Mouse (Mus musculus) hindbrain, embryonic 13.5 days (tissue): ENCODE results near the gene Bcas1. TPM values are rescaled to one million over a fixed set of nuclear protein-coding genes. Genes with fewer than 3 reads are reported as not detected.

ENCODE experiments used
- ATAC-seq: fragments of 200-750 bp; cut with Nextera tagmentation; 2 replicates; pipeline ENCODE4 v1.8.0; 2017; ENCODE audit warnings: moderate TSS enrichment; ENCODE audit not compliant: low FRiP score
- H3K27ac ChIP-seq: fragments of 300-500 bp; sonication (generic); 2 replicates; pipeline ENCODE4 v1.5.1; 2015; ENCODE audit warnings: inconsistent platforms, mild to moderate bottlenecking, moderate library complexity
- H3K27me3 ChIP-seq: fragments of 300-500 bp; sonication (generic); 2 replicates; pipeline ENCODE4 v1.6.1; 2015; ENCODE audit warnings: mild to moderate bottlenecking, inconsistent platforms
- H3K36me3 ChIP-seq: fragments of 300-500 bp; sonication (generic); 2 replicates; pipeline ENCODE4 v1.6.1; 2015; ENCODE audit warnings: mild to moderate bottlenecking, inconsistent platforms
- H3K4me1 ChIP-seq: fragments of 300-500 bp; sonication (generic); replicated peaks from 2 replicates; pipeline ENCODE4 v1.6.1; 2015; ENCODE audit warnings: inconsistent platforms
- H3K4me2 ChIP-seq: fragments of 300-500 bp; sonication (generic); 2 replicates; pipeline ENCODE4 v1.6.1; 2015; ENCODE audit warnings: inconsistent platforms, mild to moderate bottlenecking, moderate library complexity
- H3K4me3 ChIP-seq: fragments of 300-500 bp; sonication (generic); 2 replicates; pipeline ENCODE4 v1.5.1; 2015; ENCODE audit warnings: mild to moderate bottlenecking, inconsistent platforms
- H3K9ac ChIP-seq: fragments of 300-500 bp; sonication (generic); 2 replicates; pipeline ENCODE4 v1.6.1; 2015; ENCODE audit warnings: mild to moderate bottlenecking, inconsistent platforms
- H3K9me3 ChIP-seq: fragments of 300-500 bp; sonication (generic); 2 replicates; pipeline ENCODE4 v1.6.1; 2016; ENCODE audit warnings: inconsistent platforms
- WGBS: fragments of 180-500 bp; shearing (Covaris S2); methylation state at CpG from one replicate; pipeline ENCODE4 v1.1.7; 2015; 5-methylcytosine and 5-hydroxymethylcytosine counted together
- polyA plus RNA-seq: library from polyadenylated mRNA; unstranded; fragments of >200 nt; fragmentation: Nextera tagmentation; extraction: Ambion mirVana; gene quantifications from 2 replicates; pipeline ENCODE4 v1.2.1, GENCODE M21; 2015

Gene Bcas1
- polyA plus RNA-seq, 1 experiment from 2014 or later, result 17.9 TPM

- Histone ChIP-seq H3K4me2 (peak overlapping the region; percentile 70), H3K9ac (peak overlapping the region; percentile 67), H3K27ac (peak overlapping the region; percentile 82), H3K27me3 (no peaks in the 10 kb centered on the region), H3K36me3 (no peaks in the 10 kb centered on the region), H3K4me3 (peak overlapping the region; percentile 38), H3K9me3 (no peaks in the 10 kb centered on the region), H3K4me1 (peaks cover 23% of the 10 kb centered on the region)
- ATAC-seq, result peak; percentile 97
- 12% methylated on average over 24 of the region's 25 CpGs for WGBS
Measured at GRCm38 (mm10) chr2:170318713-170319532, 108.7 kb downstream of the Bcas1 start.

GRCm38 (mm10) chr2:170316774-170317173 lies 110.9 kb downstream of the Bcas1 start:
- no peaks in the 10 kb centered on the region for H3K9me3 ChIP-seq
- H3K9ac ChIP-seq, result no peak overlapping the region
- peaks cover 15% of the 10 kb centered on the region for H3K4me1 ChIP-seq
- WGBS, result 89% methylated on average over 4 of the region's 4 CpGs
- no peaks in the 10 kb centered on the region; the same call in 1 of the 2 replicates for H3K27me3 ChIP-seq
- H3K4me3 ChIP-seq, result no peak overlapping the region
- ATAC-seq, result no peak
- no peak overlapping the region for H3K27ac ChIP-seq
- no peaks in the 10 kb centered on the region for H3K36me3 ChIP-seq
- no peak overlapping the region for H3K4me2 ChIP-seq

GRCm38 (mm10) chr2:170316344-170316743 lies 111.3 kb downstream of the Bcas1 start:
- no peak for ATAC-seq
- H3K4me3 ChIP-seq, result no peak overlapping the region
- no peak overlapping the region for H3K27ac ChIP-seq
- peaks cover 13% of the 10 kb centered on the region for H3K4me1 ChIP-seq
- H3K9ac ChIP-seq, result no peak overlapping the region
- 92% methylated on average over 8 of the region's 8 CpGs for WGBS
- H3K27me3 ChIP-seq, result no peaks in the 10 kb centered on the region; the same call in 1 of the 2 replicates
- H3K9me3 ChIP-seq, result no peaks in the 10 kb centered on the region
- H3K36me3 ChIP-seq, result no peaks in the 10 kb centered on the region
- no peak overlapping the region for H3K4me2 ChIP-seq

GRCm38 (mm10) chr2:170310988-170311359 lies 116.7 kb downstream of the Bcas1 start:
- no peak overlapping the region for H3K4me2 ChIP-seq
- WGBS, result 89% methylated on average over 6 of the region's 6 CpGs
- no peaks in the 10 kb centered on the region for H3K36me3 ChIP-seq
- no peaks in the 10 kb centered on the region; the same call in 1 of the 2 replicates for H3K27me3 ChIP-seq
- H3K9me3 ChIP-seq, result no peaks in the 10 kb centered on the region
- H3K27ac ChIP-seq, result no peak overlapping the region
- ATAC-seq, result no peak
- no peak overlapping the region for H3K9ac ChIP-seq
- peaks cover 24% of the 10 kb centered on the region for H3K4me1 ChIP-seq
- no peak overlapping the region for H3K4me3 ChIP-seq

GRCm38 (mm10) chr2:170310310-170310987 lies 117.2 kb downstream of the Bcas1 start:
- Histone ChIP-seq H3K27me3 (no peaks in the 10 kb centered on the region; the same call in 1 of the 2 replicates), H3K36me3 (no peaks in the 10 kb centered on the region), H3K4me1 (peaks cover 24% of the 10 kb centered on the region), H3K9me3 (no peaks in the 10 kb centered on the region), H3K9ac (no peak overlapping the region), H3K27ac (no peak overlapping the region), H3K4me3 (no peak overlapping the region), H3K4me2 (no peak overlapping the region)
- no peak for ATAC-seq
- 89% methylated on average over 13 of the region's 13 CpGs for WGBS

- Histone ChIP-seq H3K9ac (no peak overlapping the region), H3K4me3 (no peak overlapping the region), H3K9me3 (no peaks in the 10 kb centered on the region), H3K27ac (no peak overlapping the region; the same call in 1 of the 2 replicates), H3K36me3 (no peaks in the 10 kb centered on the region), H3K4me1 (peaks cover 24% of the 10 kb centered on the region), H3K4me2 (no peak overlapping the region), H3K27me3 (no peaks in the 10 kb centered on the region; the same call in 1 of the 2 replicates)
- WGBS, result 57% methylated on average over 9 of the region's 9 CpGs
- no peak for ATAC-seq
Measured at GRCm38 (mm10) chr2:170308966-170309365, 118.7 kb downstream of the Bcas1 start.

GRCm38 (mm10) chr2:170308033-170308820 lies 119.4 kb downstream of the Bcas1 start:
- Histone ChIP-seq H3K27me3 (no peaks in the 10 kb centered on the region; the same call in 1 of the 2 replicates), H3K9ac (no peak overlapping the region), H3K4me2 (no peak overlapping the region), H3K27ac (peak overlapping the region; percentile 73), H3K4me3 (no peak overlapping the region), H3K4me1 (peaks cover 24% of the 10 kb centered on the region), H3K9me3 (no peaks in the 10 kb centered on the region), H3K36me3 (no peaks in the 10 kb centered on the region)
- WGBS, result 44% methylated on average over 10 of the region's 10 CpGs
- ATAC-seq, result no peak

GRCm38 (mm10) chr2:170307589-170308021 lies 120.0 kb downstream of the Bcas1 start:
- WGBS, result 25% methylated on average over 7 of the region's 7 CpGs

GRCm38 (mm10) chr2:170306637-170307320 lies 120.9 kb downstream of the Bcas1 start:
- H3K27me3 ChIP-seq, result no peaks in the 10 kb centered on the region
- peak overlapping the region; percentile 73 for H3K27ac ChIP-seq
- H3K36me3 ChIP-seq, result no peaks in the 10 kb centered on the region
- H3K4me2 ChIP-seq, result no peak overlapping the region
- no peaks in the 10 kb centered on the region for H3K9me3 ChIP-seq
- WGBS, result 82% methylated on average over 9 of the region's 9 CpGs
- ATAC-seq, result no peak
- no peak overlapping the region for H3K9ac ChIP-seq
- peaks cover 24% of the 10 kb centered on the region for H3K4me1 ChIP-seq
- H3K4me3 ChIP-seq, result no peak overlapping the region

More at GRCm38 (mm10) chr2:170307589-170308021, 120.0 kb downstream of the Bcas1 start:
- ATAC-seq, result peak; percentile 82
- Histone ChIP-seq H3K4me1 (peaks cover 24% of the 10 kb centered on the region), H3K4me3 (no peak overlapping the region), H3K27ac (peak overlapping the region; percentile 73), H3K9ac (no peak overlapping the region), H3K27me3 (no peaks in the 10 kb centered on the region; the same call in 1 of the 2 replicates), H3K36me3 (no peaks in the 10 kb centered on the region), H3K4me2 (no peak overlapping the region), H3K9me3 (no peaks in the 10 kb centered on the region)

- no peak for ATAC-seq
- Histone ChIP-seq H3K36me3 (no peaks in the 10 kb centered on the region), H3K27me3 (no peaks in the 10 kb centered on the region), H3K4me1 (peaks cover 24% of the 10 kb centered on the region), H3K4me3 (no peak overlapping the region), H3K9ac (no peak overlapping the region), H3K27ac (peak overlapping the region; percentile 37; the same call in 1 of the 2 replicates), H3K9me3 (no peaks in the 10 kb centered on the region), H3K4me2 (no peak overlapping the region)
- 69% methylated on average over 12 of the region's 12 CpGs for WGBS
Measured at GRCm38 (mm10) chr2:170304766-170305165, 122.9 kb downstream of the Bcas1 start.

GRCm38 (mm10) chr2:170303595-170303994 lies 124.0 kb downstream of the Bcas1 start:
- Histone ChIP-seq H3K27ac (no peak overlapping the region), H3K9me3 (no peaks in the 10 kb centered on the region), H3K4me1 (peaks cover 18% of the 10 kb centered on the region), H3K4me2 (no peak overlapping the region), H3K36me3 (no peaks in the 10 kb centered on the region), H3K9ac (no peak overlapping the region), H3K4me3 (no peak overlapping the region), H3K27me3 (no peaks in the 10 kb centered on the region)
- ATAC-seq, result no peak
- WGBS, result 91% methylated on average over 7 of the region's 7 CpGs
